Mouse (Mus musculus) CD4-positive, CD25-positive, alpha-beta regulatory T cell, adult 2 months (primary cell): ENCODE measurements around the gene Gm10217.

Experiments used
- DNase-seq: peaks from one replicate; pipeline ENCODE4 v3.0.0-alpha.2; 2012; ENCODE audit warnings: low read depth, low spot score

Gm10217 gene

DNA sequence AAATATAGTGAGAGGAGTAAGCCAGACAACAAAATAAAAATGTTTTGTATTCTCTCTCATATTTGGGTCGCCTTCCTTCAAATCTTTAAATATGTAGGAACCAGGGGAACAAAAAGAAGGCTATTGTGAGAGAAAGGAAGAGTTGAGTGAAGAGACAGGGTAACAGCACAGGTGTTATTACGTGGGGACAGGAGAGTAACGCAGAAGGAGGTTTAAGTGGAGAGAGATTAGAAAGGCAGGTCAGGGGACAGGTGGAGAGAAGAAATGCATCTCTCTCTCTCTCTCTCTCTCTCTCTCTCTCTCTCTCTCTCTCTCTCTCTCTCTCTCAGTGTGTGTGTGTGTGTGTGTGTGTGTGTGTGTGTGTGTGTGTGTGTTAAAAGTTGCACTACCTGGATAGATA is at the start of gene Gm10217:
Gene Gm10217 (plus strand): TSS at position 301 of the 400 bp plus-strand sequence.
- no peak for DNase-seq

DNA sequence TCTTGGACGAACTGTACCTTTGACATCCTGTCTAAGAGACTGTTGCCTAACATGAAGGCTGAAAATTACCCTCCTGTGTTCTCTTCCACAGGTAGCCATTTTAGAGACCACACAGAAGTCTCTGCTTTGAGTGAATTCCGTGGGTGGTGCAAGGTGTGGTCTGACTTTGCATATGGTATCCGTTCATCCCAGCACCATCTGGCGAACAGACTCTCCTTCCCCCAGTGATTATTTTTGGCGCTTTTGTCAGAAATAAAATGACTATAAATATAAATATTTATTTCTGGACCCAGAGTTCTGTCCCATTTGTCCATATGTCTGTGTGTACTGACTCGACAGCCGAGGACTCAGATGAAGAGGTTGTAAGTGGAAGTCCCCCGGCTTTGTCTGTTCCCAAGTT is 39.3 kb upstream of the Gm10217 start:
- no peak for DNase-seq

GRCm38 (mm10) chr8:9840257-9840656 is 23.8 kb upstream of the Gm10217 start:
- no peak for DNase-seq

GRCm38 (mm10) chr8:9859286-9859685 is 4.8 kb upstream of the Gm10217 start:
- no peak for DNase-seq

- no peak for DNase-seq
These were observed 3.4 kb upstream of the Gm10217 start for GRCm38 (mm10) chr8:9860539-9861203.

DNA sequence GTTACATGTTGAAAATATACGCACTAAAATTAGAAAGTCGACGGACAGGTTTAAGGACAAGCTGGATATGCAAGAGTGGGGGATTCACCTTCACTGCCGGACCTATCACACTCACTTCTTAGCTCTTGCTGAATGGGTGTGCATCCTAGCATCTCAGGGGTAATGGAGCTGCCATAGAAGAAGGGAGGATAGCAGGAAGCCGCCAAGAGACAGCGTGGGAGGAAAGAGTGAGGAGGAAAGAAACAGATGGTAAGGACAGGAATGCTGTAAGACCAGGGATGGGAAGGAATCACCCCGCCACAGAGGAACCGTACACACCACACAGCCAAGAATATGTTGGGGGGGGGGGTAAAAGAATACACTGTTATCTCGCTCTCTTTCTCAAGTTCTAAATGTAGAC is 1.1 kb downstream of the Gm10217 start:
- DNase-seq, result no peak

GRCm38 (mm10) chr8:9868094-9868493 is 4.0 kb downstream of the Gm10217 start:
- no peak for DNase-seq

DNA sequence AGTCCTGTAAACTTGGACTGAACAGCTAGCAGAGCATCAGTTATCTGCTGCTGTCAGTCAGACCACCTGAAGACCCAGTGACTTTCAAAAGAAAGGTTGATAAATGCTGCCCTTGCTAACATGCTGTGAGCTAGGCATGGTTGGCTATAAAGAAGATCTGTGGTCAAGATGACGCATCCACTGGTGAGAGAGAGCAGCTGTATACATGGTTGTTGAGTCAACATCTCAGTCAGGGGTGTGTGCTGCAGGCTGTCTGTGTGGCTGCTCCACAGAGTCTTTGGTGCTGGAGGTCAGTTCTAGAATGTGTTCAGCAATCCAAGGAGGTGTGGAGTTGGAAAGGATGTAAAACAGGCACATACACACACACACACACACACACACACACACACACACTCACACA is 12.2 kb downstream of the Gm10217 start:
- no peak for DNase-seq

DNA sequence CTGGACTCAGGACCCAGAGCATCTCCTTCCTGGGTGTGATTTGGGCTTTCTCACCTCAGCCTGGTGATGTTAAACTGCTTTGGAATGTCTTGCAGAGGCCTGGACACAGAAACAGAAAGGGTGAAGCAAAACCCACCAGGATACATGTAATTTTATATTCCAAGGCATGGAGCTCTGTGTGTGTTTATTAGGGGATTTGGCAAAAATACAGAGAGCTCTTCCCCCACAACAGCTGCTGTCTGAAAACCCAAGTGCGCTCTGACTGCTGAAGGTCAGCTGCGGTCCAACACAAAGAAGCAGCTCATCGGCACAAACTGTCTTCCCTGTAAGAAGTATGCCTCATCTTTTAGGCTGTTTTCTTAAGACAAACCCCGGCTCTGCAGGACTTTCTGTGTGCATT is 15.9 kb downstream of the Gm10217 start:
- DNase-seq, result no peak

GRCm38 (mm10) chr8:9886714-9887113 is 22.7 kb downstream of the Gm10217 start:
- DNase-seq, result no peak

GRCm38 (mm10) chr8:9899199-9899598 is 35.1 kb downstream of the Gm10217 start:
- DNase-seq, result no peak

GRCm38 (mm10) chr8:9899673-9900072 is 35.6 kb downstream of the Gm10217 start:
- DNase-seq, result no peak
